Mouse (Mus musculus) bone marrow macrophage, adult 2 months (primary cell): Measurements from ENCODE around the gene Nsl1. TPM values are rescaled to one million over a fixed set of nuclear protein-coding genes. Genes with fewer than 3 reads are reported as not detected.

Experiments used
- H3K27ac ChIP-seq: 2 replicates; pipeline ENCODE4 v1.5.1; 2012; ENCODE audit warnings: low read depth, low read length; ENCODE audit not compliant: insufficient read depth
- H3K4me1 ChIP-seq: 2 replicates; pipeline ENCODE4 v1.6.1; 2012; ENCODE audit warnings: low read length; ENCODE audit not compliant: control insufficient read depth, insufficient read depth
- H3K4me3 ChIP-seq: 2 replicates; pipeline ENCODE4 v1.5.1; 2012; ENCODE audit warnings: mild to moderate bottlenecking, low read length, moderate library complexity; ENCODE audit not compliant: insufficient read depth
- CTCF ChIP-seq: IDR thresholded peaks from 2 replicates; pipeline ENCODE4 v1.5.1; 2012; ENCODE audit warnings: low read depth, mild to moderate bottlenecking, low read length, moderate library complexity
- POLR2A ChIP-seq: IDR thresholded peaks from 2 replicates; pipeline ENCODE4 v1.6.1; 2012; ENCODE audit warnings: mild to moderate bottlenecking, low read depth, low read length, borderline replicate concordance
- polyA plus RNA-seq: library from polyadenylated mRNA; stranded (reverse); fragments of >200 nt; gene quantifications from 2 replicates; pipeline ENCODE4 v1.2.4, GENCODE M21; 2012; ENCODE audit not compliant: missing spikeins, insufficient read depth, insufficient read length

Nsl1 gene
- polyA plus RNA-seq, 1 experiment, result 9.5 TPM

- H3K4me3 ChIP-seq, result no peak overlapping the region
- peaks cover 23% of the 10 kb centered on the region for H3K4me1 ChIP-seq
- no peak overlapping the region for H3K27ac ChIP-seq
- no peak for TF ChIP-seq POLR2A
- TF ChIP-seq CTCF, result no peak
Measured at GRCm38 (mm10) chr1:191131692-191132091, 68.9 kb downstream of the Nsl1 start.

- H3K4me1 ChIP-seq, result peaks cover 23% of the 10 kb centered on the region
- no peak overlapping the region for H3K4me3 ChIP-seq
- H3K27ac ChIP-seq, result no peak overlapping the region
- TF ChIP-seq CTCF (no peak), POLR2A (no peak)
Measured at GRCm38 (mm10) chr1:191132240-191132639, 69.4 kb downstream of the Nsl1 start.

- H3K27ac ChIP-seq, result no peak overlapping the region
- TF ChIP-seq CTCF (no peak), POLR2A (no peak)
- peaks cover 23% of the 10 kb centered on the region for H3K4me1 ChIP-seq
- no peak overlapping the region for H3K4me3 ChIP-seq
Measured at GRCm38 (mm10) chr1:191132934-191133333, 70.1 kb downstream of the Nsl1 start.

- TF ChIP-seq CTCF (no peak), POLR2A (no peak)
- Histone ChIP-seq H3K4me3 (no peak overlapping the region), H3K4me1 (peaks cover 29% of the 10 kb centered on the region), H3K27ac (no peak overlapping the region)
Measured at GRCm38 (mm10) chr1:191135406-191135805, 72.6 kb downstream of the Nsl1 start.

Other genes starting within 250 kb of the Nsl1 start
- 16.6 and 20.3 TPM in 2 replicates for gene Rps6kc1, start 151.2 kb upstream of the Nsl1 start, polyA plus RNA-seq
- 40.7 and 41.7 TPM in 2 replicates for gene Angel2, start 137.9 kb upstream of the Nsl1 start, polyA plus RNA-seq
- 0.28 and 0.33 TPM in 2 replicates for gene Vash2, start 83.7 kb upstream of the Nsl1 start, polyA plus RNA-seq
- 30.3 and 33.8 TPM in 2 replicates for gene Flvcr1, start 36.9 kb upstream of the Nsl1 start, polyA plus RNA-seq
- gene Spata45, start 26.4 kb upstream of the Nsl1 start, polyA plus RNA-seq, result not detected in 2 replicates
- gene Tatdn3, start 80 bp upstream of the Nsl1 start, polyA plus RNA-seq, result 19.0 and 19.1 TPM in 2 replicates
- gene Batf3, start 34.8 kb downstream of the Nsl1 start, polyA plus RNA-seq, result 5.6 and 7.0 TPM in 2 replicates
- gene Fam71a, start 101.8 kb downstream of the Nsl1 start, polyA plus RNA-seq, result not detected in 2 replicates
- gene Atf3, start 155.0 kb downstream of the Nsl1 start, polyA plus RNA-seq, result 103 and 107 TPM in 2 replicates